Mouse (Mus musculus): Measurements from ENCODE around the gene Tmem54.

Gene Tmem54

GRCm38 (mm10) chr4:129147552-129148103, 42.3 kb downstream of the Tmem54 start:
- no peak for DNase-seq (ENCODE audit: extremely low spot score, low read depth, low spot score)

- DNase-seq (ENCODE audit: extremely low spot score, low read depth, low spot score): no peak
Observed at GRCm38 (mm10) chr4:129149321-129149720, 44.0 kb downstream of the Tmem54 start.

GRCm38 (mm10) chr4:129151276-129151811, 46.0 kb downstream of the Tmem54 start:
- DNase-seq (ENCODE audit: extremely low spot score, low read depth, low spot score): no peak

GRCm38 (mm10) chr4:129157541-129157940, 52.2 kb downstream of the Tmem54 start:
- DNase-seq (ENCODE audit: extremely low spot score, low read depth, low spot score): no peak

- DNase-seq (ENCODE audit: extremely low spot score, low read depth, low spot score): no peak
Observed at GRCm38 (mm10) chr4:129158549-129158948, 53.2 kb downstream of the Tmem54 start.

- DNase-seq (ENCODE audit: extremely low spot score, low read depth, low spot score): no peak
Observed at GRCm38 (mm10) chr4:129161076-129161475, 55.7 kb downstream of the Tmem54 start.

All from hindlimb bud, embryonic 11.5 days (tissue).